Mouse (Mus musculus) spleen, adult 2 months (tissue): ENCODE results near the gene Wwtr1. TPM values are rescaled to one million over a fixed set of nuclear protein-coding genes. Genes with fewer than 3 reads are reported as not detected.

Source experiments
- DNase-seq, 2 experiments: peaks; one replicate each; pipeline versions ENCODE4 v3.0.0 to v3.0.0-alpha.2; 2012 to 2021; ENCODE audit warnings: low spot score in 2 of 2, low read depth in 1 of 2
- H3K27ac ChIP-seq: fragments of 200-500 bp; 2 replicates; pipeline ENCODE4 v1.5.1; 2012; ENCODE audit warnings: low read length, inconsistent platforms; ENCODE audit not compliant: insufficient read depth
- H3K27me3 ChIP-seq: fragments of 200-500 bp; 2 replicates; pipeline ENCODE4 v1.6.1; 2012; ENCODE audit warnings: mild to moderate bottlenecking, moderate library complexity, low read length, inconsistent platforms; ENCODE audit not compliant: control insufficient read depth, insufficient read depth
- H3K36me3 ChIP-seq: fragments of 200-500 bp; 2 replicates; pipeline ENCODE4 v1.6.1; 2012; ENCODE audit warnings: mild to moderate bottlenecking, low read length, inconsistent platforms; ENCODE audit not compliant: control insufficient read depth, insufficient read depth
- H3K4me1 ChIP-seq: fragments of 200-500 bp; 2 replicates; pipeline ENCODE4 v1.6.1; 2011; ENCODE audit warnings: inconsistent platforms; ENCODE audit not compliant: control insufficient read depth, insufficient read depth, insufficient read length
- H3K4me3 ChIP-seq: fragments of 200-500 bp; 2 replicates; pipeline ENCODE4 v1.5.1; 2011; ENCODE audit warnings: mild to moderate bottlenecking, inconsistent platforms; ENCODE audit not compliant: insufficient read depth, insufficient read length; ENCODE audit errors: extremely low read depth
- CTCF ChIP-seq: fragments of 200-500 bp; IDR thresholded peaks from 2 replicates; pipeline ENCODE4 v1.5.1; 2011; ENCODE audit warnings: mild to moderate bottlenecking, inconsistent platforms; ENCODE audit not compliant: insufficient read depth, insufficient read length, insufficient replicate concordance; ENCODE audit errors: extremely low read depth
- POLR2A ChIP-seq: fragments of 200-500 bp; IDR thresholded peaks from 2 replicates; pipeline ENCODE4 v1.6.1; 2011; ENCODE audit warnings: low read depth, low read length, inconsistent platforms
- WGBS: fragments of 180-500 bp; shearing (Covaris S2); methylation state at CpG from one replicate; pipeline ENCODE4 v1.1.7; 2018; 5-methylcytosine and 5-hydroxymethylcytosine counted together
- polyA plus RNA-seq: library from polyadenylated mRNA; depleted of rRNA; stranded (reverse); fragments of >200 nt; gene quantifications from 2 replicates; pipeline ENCODE4 v1.2.3, GENCODE M21; 2012

Wwtr1 gene
- polyA plus RNA-seq, 1 experiment, result 3.8 TPM

- TF ChIP-seq POLR2A, result no peak
- no peak for TF ChIP-seq CTCF
- DNase-seq, result no peak
- no peaks in the 10 kb centered on the region for H3K36me3 ChIP-seq
- H3K4me1 ChIP-seq, result no peaks in the 10 kb centered on the region
- H3K27ac ChIP-seq, result no peak overlapping the region
- WGBS, result 83% methylated on average over 4 of the region's 4 CpGs
- no peak overlapping the region for H3K4me3 ChIP-seq
- no peaks in the 10 kb centered on the region for H3K27me3 ChIP-seq
These were observed 112.4 kb downstream of the Wwtr1 start for GRCm38 (mm10) chr3:57463302-57463701.

GRCm38 (mm10) chr3:57458652-57459051 is 117.1 kb downstream of the Wwtr1 start:
- 87% methylated on average over 11 of the region's 11 CpGs for WGBS
- Histone ChIP-seq H3K4me3 (no peak overlapping the region), H3K36me3 (no peaks in the 10 kb centered on the region), H3K4me1 (no peaks in the 10 kb centered on the region), H3K27me3 (no peaks in the 10 kb centered on the region), H3K27ac (no peak overlapping the region)
- no peak for DNase-seq
- no peak for TF ChIP-seq CTCF
- TF ChIP-seq POLR2A, result no peak

GRCm38 (mm10) chr3:57448445-57448844 is 127.3 kb downstream of the Wwtr1 start:
- H3K36me3 ChIP-seq, result no peaks in the 10 kb centered on the region
- no peak for DNase-seq
- H3K4me3 ChIP-seq, result no peak overlapping the region
- no peaks in the 10 kb centered on the region for H3K4me1 ChIP-seq
- TF ChIP-seq CTCF (0 out of 2 replicates have a peak, but pooled peaks have one; percentile 13), POLR2A (no peak)
- no peaks in the 10 kb centered on the region for H3K27me3 ChIP-seq
- no peak overlapping the region for H3K27ac ChIP-seq
- 26% methylated on average over 5 of the region's 5 CpGs for WGBS

- no peak for DNase-seq
- WGBS, result 33% methylated on average over 1 of the region's 1 CpGs
- Histone ChIP-seq H3K36me3 (no peaks in the 10 kb centered on the region), H3K27ac (no peak overlapping the region), H3K4me3 (no peak overlapping the region), H3K4me1 (no peaks in the 10 kb centered on the region), H3K27me3 (no peaks in the 10 kb centered on the region)
- no peak for TF ChIP-seq CTCF
- TF ChIP-seq POLR2A, result no peak
These were observed 127.8 kb downstream of the Wwtr1 start for GRCm38 (mm10) chr3:57447889-57448288.

GRCm38 (mm10) chr3:57445706-57446105 is 130.0 kb downstream of the Wwtr1 start:
- Histone ChIP-seq H3K4me1 (no peaks in the 10 kb centered on the region), H3K27ac (no peak overlapping the region), H3K4me3 (no peak overlapping the region), H3K27me3 (no peaks in the 10 kb centered on the region), H3K36me3 (no peaks in the 10 kb centered on the region)
- 53% methylated on average over 3 of the region's 3 CpGs for WGBS
- DNase-seq, result no peak
- TF ChIP-seq POLR2A (no peak), CTCF (no peak)

DNA sequence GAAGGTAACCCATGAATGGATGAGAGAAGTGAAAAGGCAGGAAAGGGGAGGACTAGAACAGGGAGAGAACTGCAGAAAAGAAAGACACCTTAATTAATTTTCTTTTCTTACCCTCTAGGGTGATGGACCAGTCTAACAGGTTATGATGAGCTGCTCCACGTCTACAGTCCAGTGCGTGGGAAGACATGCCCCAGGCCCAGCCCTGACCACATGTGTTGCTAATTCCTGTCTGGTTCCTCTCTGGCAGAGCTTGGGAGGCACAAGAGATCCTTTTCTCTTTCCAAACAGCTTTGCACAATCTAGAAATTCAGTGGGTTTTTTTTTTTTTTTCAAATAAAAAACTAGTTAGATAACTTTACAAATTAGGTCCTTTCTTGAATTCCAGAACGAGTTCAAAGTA is 134.8 kb downstream of the Wwtr1 start:
- Histone ChIP-seq H3K27me3 (no peaks in the 10 kb centered on the region), H3K4me3 (no peak overlapping the region), H3K36me3 (no peaks in the 10 kb centered on the region), H3K27ac (no peak overlapping the region), H3K4me1 (no peaks in the 10 kb centered on the region)
- DNase-seq, result no peak
- TF ChIP-seq POLR2A, result no peak
- TF ChIP-seq CTCF, result no peak
- WGBS, result 70% methylated on average over 3 of the region's 3 CpGs

- Histone ChIP-seq H3K36me3 (no peaks in the 10 kb centered on the region), H3K4me1 (no peaks in the 10 kb centered on the region), H3K27me3 (no peaks in the 10 kb centered on the region), H3K27ac (no peak overlapping the region), H3K4me3 (no peak overlapping the region)
- no peak for DNase-seq
- WGBS, result 56% methylated on average over 8 of the region's 8 CpGs
- TF ChIP-seq POLR2A, result no peak
- TF ChIP-seq CTCF, result no peak
These were observed 140.3 kb downstream of the Wwtr1 start for GRCm38 (mm10) chr3:57435364-57435763.
